Mouse (Mus musculus): ENCODE measurements around the gene Tnip1. TPM values are rescaled to one million over a fixed set of nuclear protein-coding genes. Genes with fewer than 3 reads are reported as not detected.

Gene Tnip1
- total and polyA plus RNA-seq, 3 experiments = 8.1 to 19.7 TPM; not detected in 1

DNA sequence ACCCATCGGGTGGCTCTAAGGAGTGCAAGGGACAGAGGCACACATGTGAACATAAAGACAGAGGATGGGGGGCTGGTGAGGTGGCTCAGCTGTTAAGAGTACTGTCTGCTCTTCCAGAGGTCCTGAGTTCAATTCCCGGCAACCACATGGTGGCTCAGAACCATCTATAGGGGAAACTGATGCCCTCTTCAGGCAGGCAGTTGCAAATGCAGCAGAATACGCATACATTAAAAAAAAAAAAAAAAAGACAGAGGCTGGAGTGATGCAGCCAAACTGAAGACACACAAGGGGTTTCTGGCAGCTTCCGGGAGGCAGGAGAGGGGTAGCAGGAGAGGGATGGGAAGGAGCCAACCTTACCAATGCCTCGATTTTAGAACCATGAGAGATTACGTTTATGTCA lies 19.8 kb upstream of the Tnip1 start:
- Histone ChIP-seq H3K4me3 (ENCODE audit: control insufficient read depth in 1 of 2, insufficient read depth in 1 of 2, low read depth in 2 of 2, low read length in 2 of 2) (no peak overlapping the region), H3K9me3 (replicated peaks; ENCODE audit: insufficient read depth, low read length) (no peaks in the 10 kb centered on the region), H3K27ac (ENCODE audit: control insufficient read depth, low read depth, low read length) (no peak overlapping the region), H3K4me1 (ENCODE audit: control insufficient read depth in 1 of 2, insufficient read depth in 2 of 2, low read length in 2 of 2) (no peaks in the 10 kb centered on the region), H3K79me2 (ENCODE audit: control insufficient read depth, insufficient read depth, low read length, poor library complexity) (no peaks in the 10 kb centered on the region), H3K36me3 (ENCODE audit: control insufficient read depth in 1 of 2, insufficient read depth in 2 of 2, low read length in 2 of 2) (no peaks in the 10 kb centered on the region; a peak in 1 of 4 replicates), H3K27me3 (ENCODE audit: control insufficient read depth in 1 of 2, insufficient read depth in 2 of 2, low read length in 2 of 2) (no peaks in the 10 kb centered on the region), H3K9ac (ENCODE audit: control insufficient read depth, low read depth, low read length, poor library complexity, severe bottlenecking) (no peak overlapping the region)
- peak; percentile 48 for DNase-seq (ENCODE audit: low read depth, low spot score)
- TF ChIP-seq POLR2AphosphoS5 (IDR thresholded peaks at IDR 0.05; ENCODE audit: borderline replicate concordance, low read depth, low read length) = no peak
- TF ChIP-seq ZC3H11A (IDR thresholded peaks at IDR 0.05; ENCODE audit: low read depth, low read length) = peak; percentile 45; the same call in 1 of the 2 replicates
- no peak for TF ChIP-seq E2F4 (IDR thresholded peaks at IDR 0.05; ENCODE audit: borderline replicate concordance, low read depth, low read length)
- TF ChIP-seq MYC (IDR thresholded peaks at IDR 0.05; ENCODE audit: low read depth, low read length) = 0 out of 2 replicates have a peak, but pooled peaks have one; percentile 34
- peak; percentile 96 for TF ChIP-seq ZNF384 (IDR thresholded peaks at IDR 0.05; ENCODE audit: low read depth, low read length)
- TF ChIP-seq RAD21 (IDR thresholded peaks at IDR 0.05; ENCODE audit: low read depth, low read length) = peak; percentile 33
- no peak for TF ChIP-seq SIN3A (IDR thresholded peaks at IDR 0.05; ENCODE audit: low read length)
- peak; percentile 57 for TF ChIP-seq SMC3 (IDR thresholded peaks at IDR 0.05; ENCODE audit: low read depth, low read length)
- peak; percentile 38 to 65 (median 44) for TF ChIP-seq CTCF (IDR thresholded peaks at IDR 0.05 in 2 of 3, conservative IDR thresholded peaks at IDR 0.05 in 1 of 3; ENCODE audit: control insufficient read depth in 1 of 3, insufficient read depth in 1 of 3, low read depth in 2 of 3, low read length in 3 of 3, poor library complexity in 1 of 3, severe bottlenecking in 1 of 3)
- TF ChIP-seq POLR2A (IDR thresholded peaks at IDR 0.05; ENCODE audit: control insufficient read depth in 1 of 2, insufficient read depth in 1 of 2, low read depth in 1 of 2, low read length in 2 of 2, poor library complexity in 1 of 2) = no peak

DNA sequence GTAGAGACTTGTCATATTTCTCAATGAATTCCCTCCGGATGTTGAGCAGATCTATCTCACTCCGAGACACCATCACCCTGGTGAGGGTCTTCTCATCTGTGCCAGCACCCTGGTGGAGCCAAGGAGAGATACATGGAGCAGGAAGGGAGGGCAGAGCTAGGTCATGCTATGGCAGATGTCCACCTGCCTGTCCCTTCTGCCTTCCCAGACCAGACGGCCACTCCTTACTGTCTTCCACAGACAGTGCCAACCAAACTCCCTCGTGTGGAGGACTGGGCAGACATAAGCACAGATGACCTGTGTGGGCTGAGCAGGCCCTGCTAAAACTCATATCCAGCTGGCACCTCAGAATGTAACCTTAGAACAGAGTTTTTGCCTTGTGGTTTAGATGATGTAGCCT lies 18.9 kb upstream of the Tnip1 start:
- Histone ChIP-seq H3K27me3 (ENCODE audit: control insufficient read depth in 1 of 2, insufficient read depth in 2 of 2, low read length in 2 of 2) (no peaks in the 10 kb centered on the region), H3K36me3 (ENCODE audit: control insufficient read depth in 1 of 2, insufficient read depth in 2 of 2, low read length in 2 of 2) (no peaks in the 10 kb centered on the region; a peak in 1 of 4 replicates), H3K79me2 (ENCODE audit: control insufficient read depth, insufficient read depth, low read length, poor library complexity) (no peaks in the 10 kb centered on the region), H3K9me3 (replicated peaks; ENCODE audit: insufficient read depth, low read length) (no peaks in the 10 kb centered on the region), H3K4me3 (ENCODE audit: control insufficient read depth in 1 of 2, insufficient read depth in 1 of 2, low read depth in 2 of 2, low read length in 2 of 2) (no peak overlapping the region), H3K27ac (ENCODE audit: control insufficient read depth, low read depth, low read length) (no peak overlapping the region), H3K4me1 (ENCODE audit: control insufficient read depth in 1 of 2, insufficient read depth in 2 of 2, low read length in 2 of 2) (no peaks in the 10 kb centered on the region), H3K9ac (ENCODE audit: control insufficient read depth, low read depth, low read length, poor library complexity, severe bottlenecking) (no peak overlapping the region)
- TF ChIP-seq MYC (IDR thresholded peaks at IDR 0.05; ENCODE audit: low read depth, low read length) = no peak
- DNase-seq (ENCODE audit: low read depth, low spot score) = no peak

DNA sequence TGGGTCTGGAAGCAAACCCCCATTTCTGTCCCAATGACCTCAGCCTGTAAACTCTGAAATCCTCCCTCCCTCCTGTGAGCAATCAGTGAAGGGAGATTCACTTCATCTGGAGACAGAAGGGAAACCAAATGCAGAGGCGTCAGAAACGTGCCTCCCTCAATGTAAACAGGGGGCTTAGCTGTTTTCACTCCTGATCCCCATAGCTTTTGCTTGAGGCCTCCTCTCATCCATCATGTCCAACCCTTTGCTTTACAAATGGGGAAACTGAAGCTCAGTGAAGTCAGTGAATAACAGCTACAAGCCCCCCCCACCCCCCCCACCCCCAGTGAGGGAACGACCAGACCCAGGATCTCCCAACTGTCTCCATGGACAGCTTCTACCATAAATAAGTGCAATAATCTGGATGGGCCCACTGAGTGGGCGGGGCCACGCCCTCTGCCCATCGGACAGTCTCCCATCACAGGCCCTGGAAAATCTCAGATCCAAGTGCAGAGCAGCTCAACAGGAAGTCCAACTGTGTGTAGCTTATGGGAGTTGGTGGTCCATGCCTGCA lies 14.7 kb upstream of the Tnip1 start:
- Histone ChIP-seq H3K4me3 (ENCODE audit: control insufficient read depth in 1 of 2, insufficient read depth in 1 of 2, low read depth in 2 of 2, low read length in 2 of 2) (no peak overlapping the region), H3K9me3 (replicated peaks; ENCODE audit: insufficient read depth, low read length) (no peaks in the 10 kb centered on the region), H3K79me2 (ENCODE audit: control insufficient read depth, insufficient read depth, low read length, poor library complexity) (no peaks in the 10 kb centered on the region), H3K27ac (ENCODE audit: control insufficient read depth, low read depth, low read length) (no peak overlapping the region), H3K4me1 (ENCODE audit: control insufficient read depth in 1 of 2, insufficient read depth in 2 of 2, low read length in 2 of 2) (peaks cover 7 to 15% of the 10 kb centered on the region in 2 experiments), H3K36me3 (ENCODE audit: control insufficient read depth in 1 of 2, insufficient read depth in 2 of 2, low read length in 2 of 2) (peaks cover 0 to 9% of the 10 kb centered on the region in 2 experiments; a peak in 2 of 4 replicates), H3K27me3 (ENCODE audit: control insufficient read depth in 1 of 2, insufficient read depth in 2 of 2, low read length in 2 of 2) (no peaks in the 10 kb centered on the region), H3K9ac (ENCODE audit: control insufficient read depth, low read depth, low read length, poor library complexity, severe bottlenecking) (no peak overlapping the region)
- TF ChIP-seq UBTF (IDR thresholded peaks at IDR 0.05; ENCODE audit: borderline replicate concordance, insufficient read depth, low read depth, low read length) (no peak), NRF1 (IDR thresholded peaks at IDR 0.05; ENCODE audit: insufficient read depth, low read depth, low read length, poor library complexity, severe bottlenecking) (no peak), GATA1 (IDR thresholded peaks at IDR 0.05; ENCODE audit: low read depth, low read length) (no peak), MXI1 (IDR thresholded peaks at IDR 0.05; ENCODE audit: low read depth, low read length) (no peak), MAZ (IDR thresholded peaks at IDR 0.05; ENCODE audit: low read depth, low read length) (no peak), SIN3A (IDR thresholded peaks at IDR 0.05; ENCODE audit: low read length) (no peak), USF2 (IDR thresholded peaks at IDR 0.05; ENCODE audit: borderline replicate concordance in 1 of 2, insufficient read depth in 1 of 2, low read depth in 1 of 2, low read length in 2 of 2) (no peak), POLR2A (IDR thresholded peaks at IDR 0.05; ENCODE audit: control insufficient read depth in 1 of 2, insufficient read depth in 1 of 2, low read depth in 1 of 2, low read length in 2 of 2, poor library complexity in 1 of 2) (no peak), RAD21 (IDR thresholded peaks at IDR 0.05; ENCODE audit: low read depth, low read length) (no peak), ZNF384 (IDR thresholded peaks at IDR 0.05; ENCODE audit: low read depth, low read length) (no peak), MYC (IDR thresholded peaks at IDR 0.05; ENCODE audit: low read depth, low read length) (no peak), EP300 (IDR thresholded peaks at IDR 0.05; ENCODE audit: low read depth in 1 of 2, low read length in 2 of 2) (no peak), KAT2A (conservative IDR thresholded peaks at IDR 0.05; ENCODE audit: low read depth, low read length) (no peak), ZKSCAN1 (IDR thresholded peaks at IDR 0.05; ENCODE audit: low read depth, low read length) (no peak), TAL1 (IDR thresholded peaks at IDR 0.05; ENCODE audit: low read length) (no peak)
- no peak for DNase-seq (ENCODE audit: low read depth, low spot score)
